Mouse (Mus musculus): ENCODE results near the gene Rbck1.

- TF ChIP-seq CTCF (IDR thresholded peaks at IDR 0.05) (no peak), EP300 (IDR thresholded peaks at IDR 0.05) (no peak)
These were observed 43.3 kb upstream of the Rbck1 start for GRCm38 (mm10) chr2:152375652-152376344.
